Mouse (Mus musculus) testis, adult 2 months (tissue): ENCODE data around the gene Pola2.

Source experiments
- CTCF ChIP-seq: fragments of 200-500 bp; IDR thresholded peaks from 2 replicates; pipeline ENCODE4 v1.5.1; 2012; ENCODE audit warnings: low read depth, mild to moderate bottlenecking, inconsistent platforms, low read length, moderate library complexity; ENCODE audit not compliant: control insufficient read depth, insufficient read depth, insufficient replicate concordance
- POLR2A ChIP-seq: fragments of 200-500 bp; IDR thresholded peaks from 2 replicates; pipeline ENCODE4 v1.6.1; 2012; ENCODE audit warnings: low read depth, mild to moderate bottlenecking, inconsistent platforms, low read length, moderate library complexity; ENCODE audit not compliant: control insufficient read depth

GRCm38 (mm10) chr19:5892735-5893134 is 71.3 kb downstream of the Pola2 start:
- no peak for TF ChIP-seq POLR2A
- no peak for TF ChIP-seq CTCF
